Mouse (Mus musculus) cortical plate, adult 2 months (tissue): ENCODE measurements around the gene Dnajc16.

ENCODE experiments used
- CTCF ChIP-seq: fragments of 200-500 bp; IDR thresholded peaks from 2 replicates; pipeline ENCODE4 v1.5.1; 2011; ENCODE audit warnings: mild to moderate bottlenecking, control low read depth, low read length; ENCODE audit not compliant: insufficient read depth; ENCODE audit errors: extremely low read depth
- POLR2A ChIP-seq: fragments of 200-500 bp; IDR thresholded peaks from 2 replicates; pipeline ENCODE4 v1.6.1; 2011; ENCODE audit warnings: mild to moderate bottlenecking, low read length, control low read depth; ENCODE audit not compliant: insufficient read depth; ENCODE audit errors: extremely low read depth

DNA sequence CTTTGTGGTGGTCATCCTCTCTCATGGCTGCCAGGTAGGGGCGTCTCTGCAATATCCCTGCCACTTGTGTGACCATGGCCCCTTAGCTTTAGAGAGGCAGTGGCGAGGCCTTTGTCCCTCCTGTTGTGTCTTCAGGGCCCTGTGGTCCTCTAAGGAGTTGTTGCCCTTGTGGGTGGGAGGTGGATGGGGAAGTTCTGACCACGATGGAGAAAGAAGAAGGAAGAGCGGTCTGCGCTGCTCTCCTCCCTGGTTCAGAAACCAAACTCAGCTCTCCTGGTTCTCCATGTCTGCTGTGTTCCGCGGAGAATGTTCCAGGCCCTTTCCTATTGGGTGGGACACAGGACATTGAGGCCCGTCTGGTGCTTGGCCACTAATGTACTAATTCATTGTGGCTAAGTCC, 15.2 kb upstream of the Dnajc16 start:
- TF ChIP-seq CTCF (no peak), POLR2A (no peak)
